11 mouse cellular contexts compared by ENCODE assay signal in the genomic region with DNA sequence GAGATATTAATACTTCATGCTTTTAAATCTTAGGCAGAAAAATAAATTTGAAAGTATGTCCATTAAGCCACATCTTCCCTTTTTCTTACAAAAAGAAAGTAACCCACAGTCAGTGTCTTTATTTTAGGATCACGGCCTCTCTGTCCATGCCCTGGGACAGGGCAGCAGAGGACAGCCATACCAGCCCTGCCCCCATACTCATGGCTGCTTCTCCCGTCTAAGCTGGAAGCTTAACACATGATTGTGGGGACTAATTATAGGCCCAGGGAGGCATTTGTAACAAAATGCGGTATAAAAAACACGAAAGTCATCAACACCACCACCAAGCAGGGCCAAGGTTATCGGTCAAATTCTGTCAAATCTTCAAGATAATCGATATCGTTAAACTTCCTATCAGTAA.
"Had no signal": no experiment of that assay in that cellular context is flagged by ENCODE, and none has a peak within 500 bp of the region (broad histone marks: within the 10 kb centered on the region; RNA-seq: fewer than 3 reads in every experiment).

No protein-coding gene starts in this region.

- H3K9me3 ChIP-seq: limb, embryonic 15.5 days had no signal

- ATAC-seq: midbrain, embryonic 13.5 days had no signal

- H3K9ac ChIP-seq: limb, embryonic 15.5 days; liver, embryonic 14.5 days; midbrain, embryonic 13.5 days had no signal

- H3K27me3 ChIP-seq: limb, embryonic 15.5 days; midbrain, embryonic 13.5 days had no signal

- H3K4me3 ChIP-seq: limb, embryonic 15.5 days; midbrain, embryonic 13.5 days had no signal

- DNase-seq: kidney, postnatal 36 days; layer of hippocampus, adult 9-11 months; layer of hippocampus, postnatal 36 days; lung, adult 18-20 months; thymus, adult 2 months; thymus, postnatal 25 days had no signal

- H3K27ac ChIP-seq: kidney, postnatal 0 days; limb, embryonic 15.5 days; liver, embryonic 14.5 days; midbrain, embryonic 13.5 days; stomach, postnatal 0 days had no signal

- H3K4me2 ChIP-seq: limb, embryonic 15.5 days; midbrain, embryonic 13.5 days had no signal
